Mouse (Mus musculus) spleen, adult 2 months (tissue): ENCODE data around the gene Endou. TPM values are rescaled to one million over a fixed set of nuclear protein-coding genes. Genes with fewer than 3 reads are reported as not detected.

Experiments
- DNase-seq, 2 experiments: peaks; one replicate each; pipeline versions ENCODE4 v3.0.0 to v3.0.0-alpha.2; 2012 to 2021; ENCODE audit warnings: low spot score in 2 of 2, low read depth in 1 of 2
- H3K27ac ChIP-seq: fragments of 200-500 bp; 2 replicates; pipeline ENCODE4 v1.5.1; 2012; ENCODE audit warnings: low read length, inconsistent platforms; ENCODE audit not compliant: insufficient read depth
- H3K27me3 ChIP-seq: fragments of 200-500 bp; 2 replicates; pipeline ENCODE4 v1.6.1; 2012; ENCODE audit warnings: mild to moderate bottlenecking, moderate library complexity, low read length, inconsistent platforms; ENCODE audit not compliant: control insufficient read depth, insufficient read depth
- H3K36me3 ChIP-seq: fragments of 200-500 bp; 2 replicates; pipeline ENCODE4 v1.6.1; 2012; ENCODE audit warnings: mild to moderate bottlenecking, low read length, inconsistent platforms; ENCODE audit not compliant: control insufficient read depth, insufficient read depth
- H3K4me1 ChIP-seq: fragments of 200-500 bp; 2 replicates; pipeline ENCODE4 v1.6.1; 2011; ENCODE audit warnings: inconsistent platforms; ENCODE audit not compliant: control insufficient read depth, insufficient read depth, insufficient read length
- H3K4me3 ChIP-seq: fragments of 200-500 bp; 2 replicates; pipeline ENCODE4 v1.5.1; 2011; ENCODE audit warnings: mild to moderate bottlenecking, inconsistent platforms; ENCODE audit not compliant: insufficient read depth, insufficient read length; ENCODE audit errors: extremely low read depth
- CTCF ChIP-seq: fragments of 200-500 bp; IDR thresholded peaks from 2 replicates; pipeline ENCODE4 v1.5.1; 2011; ENCODE audit warnings: mild to moderate bottlenecking, inconsistent platforms; ENCODE audit not compliant: insufficient read depth, insufficient read length, insufficient replicate concordance; ENCODE audit errors: extremely low read depth
- POLR2A ChIP-seq: fragments of 200-500 bp; IDR thresholded peaks from 2 replicates; pipeline ENCODE4 v1.6.1; 2011; ENCODE audit warnings: low read depth, low read length, inconsistent platforms
- WGBS: fragments of 180-500 bp; shearing (Covaris S2); methylation state at CpG from one replicate; pipeline ENCODE4 v1.1.7; 2018; 5-methylcytosine and 5-hydroxymethylcytosine counted together
- polyA plus RNA-seq: library from polyadenylated mRNA; depleted of rRNA; stranded (reverse); fragments of >200 nt; gene quantifications from 2 replicates; pipeline ENCODE4 v1.2.3, GENCODE M21; 2012

Endou gene
- polyA plus RNA-seq, 1 experiment: 4.1 TPM

GRCm38 (mm10) chr15:97755361-97755760 is 24.2 kb upstream of the Endou start:
- 86% methylated on average over 8 of the region's 8 CpGs for WGBS
- no peak overlapping the region for H3K4me3 ChIP-seq
- DNase-seq: no peak
- H3K36me3 ChIP-seq: no peaks in the 10 kb centered on the region
- no peak overlapping the region for H3K27ac ChIP-seq
- H3K4me1 ChIP-seq: peaks cover 6% of the 10 kb centered on the region; the same call in 1 of the 2 replicates
- H3K27me3 ChIP-seq: no peaks in the 10 kb centered on the region
- TF ChIP-seq POLR2A (no peak), CTCF (no peak)

GRCm38 (mm10) chr15:97754476-97754875 is 23.3 kb upstream of the Endou start:
- Histone ChIP-seq H3K27me3 (no peaks in the 10 kb centered on the region), H3K4me1 (peaks cover 14% of the 10 kb centered on the region; the same call in 1 of the 2 replicates), H3K27ac (no peak overlapping the region), H3K4me3 (no peak overlapping the region), H3K36me3 (no peaks in the 10 kb centered on the region)
- WGBS: 70% methylated on average over 6 of the region's 6 CpGs
- TF ChIP-seq CTCF (no peak), POLR2A (no peak)
- no peak for DNase-seq

- Histone ChIP-seq H3K4me3 (no peak overlapping the region), H3K4me1 (peaks cover 14% of the 10 kb centered on the region; the same call in 1 of the 2 replicates), H3K27me3 (no peaks in the 10 kb centered on the region), H3K36me3 (no peaks in the 10 kb centered on the region), H3K27ac (no peak overlapping the region)
- DNase-seq: no peak
- WGBS: 92% methylated on average over 5 of the region's 5 CpGs
- TF ChIP-seq CTCF: no peak
- no peak for TF ChIP-seq POLR2A
Measured at GRCm38 (mm10) chr15:97752491-97752890, 21.4 kb upstream of the Endou start.

- TF ChIP-seq CTCF: peak; percentile 59; the same call in 1 of the 2 replicates
- no peak for TF ChIP-seq POLR2A
- Histone ChIP-seq H3K4me1 (peaks cover 14% of the 10 kb centered on the region; the same call in 1 of the 2 replicates), H3K27me3 (no peaks in the 10 kb centered on the region), H3K4me3 (no peak overlapping the region), H3K27ac (no peak overlapping the region), H3K36me3 (no peaks in the 10 kb centered on the region)
- 89% methylated on average over 2 of the region's 2 CpGs for WGBS
- peak in 1 of 2 experiments; percentile 53 for DNase-seq
Measured at GRCm38 (mm10) chr15:97751676-97752075, 20.5 kb upstream of the Endou start.

- H3K4me1 ChIP-seq: peaks cover 15% of the 10 kb centered on the region; the same call in 1 of the 2 replicates
Measured at GRCm38 (mm10) chr15:97750697-97751096, 19.6 kb upstream of the Endou start.

GRCm38 (mm10) chr15:97749841-97750240 is 18.7 kb upstream of the Endou start:
- DNase-seq: no peak
- 37% methylated on average over 13 of the region's 13 CpGs for WGBS
- TF ChIP-seq CTCF (no peak), POLR2A (no peak)
- H3K4me3 ChIP-seq: no peak overlapping the region
- no peaks in the 10 kb centered on the region for H3K27me3 ChIP-seq
- H3K36me3 ChIP-seq: no peaks in the 10 kb centered on the region
- no peak overlapping the region for H3K27ac ChIP-seq
- H3K4me1 ChIP-seq: peaks cover 22% of the 10 kb centered on the region; the same call in 1 of the 2 replicates

More at GRCm38 (mm10) chr15:97750697-97751096, 19.6 kb upstream of the Endou start:
- no peak overlapping the region for H3K4me3 ChIP-seq
- TF ChIP-seq POLR2A (no peak), CTCF (no peak)
- WGBS: 2% methylated on average over 12 of the region's 12 CpGs
- no peaks in the 10 kb centered on the region for H3K27me3 ChIP-seq
- DNase-seq: peak in 1 of 2 experiments; percentile 56
- H3K27ac ChIP-seq: peak overlapping the region; percentile 14; the same call in 1 of the 2 replicates
- no peaks in the 10 kb centered on the region for H3K36me3 ChIP-seq

GRCm38 (mm10) chr15:97749397-97749796 is 18.3 kb upstream of the Endou start:
- no peaks in the 10 kb centered on the region for H3K36me3 ChIP-seq
- no peak overlapping the region for H3K4me3 ChIP-seq
- no peak for TF ChIP-seq POLR2A
- no peak for TF ChIP-seq CTCF
- no peaks in the 10 kb centered on the region for H3K27me3 ChIP-seq
- H3K27ac ChIP-seq: no peak overlapping the region
- H3K4me1 ChIP-seq: peaks cover 23% of the 10 kb centered on the region; the same call in 1 of the 2 replicates
- 71% methylated on average over 9 of the region's 9 CpGs for WGBS
- DNase-seq: no peak
